Mouse (Mus musculus): ENCODE results near the gene Olfr1211.

Gene Olfr1211

GRCm38 (mm10) chr2:88938011-88938410, at the start of gene Olfr1211:
Gene Olfr1211, minus strand, starts transcription at chr2:88938111.
- DNase-seq (ENCODE audit: low spot score) = no peak

- DNase-seq (ENCODE audit: low spot score) = no peak
Observed at GRCm38 (mm10) chr2:88980181-88980580, 42.3 kb upstream of the Olfr1211 start, which contains the start of gene Gm13762. Gene Gm13762, minus strand, starts transcription at chr2:88980281.

- no peak for DNase-seq (ENCODE audit: low spot score)
Observed at GRCm38 (mm10) chr2:88953669-88954068, 15.8 kb upstream of the Olfr1211 start, which contains the start of gene Olfr1212. Gene Olfr1212, plus strand, starts transcription at chr2:88953969.

GRCm38 (mm10) chr2:88915057-88915456, 22.9 kb downstream of the Olfr1211 start, which contains the start of gene Olfr1209:
Gene Olfr1209, minus strand, starts transcription at chr2:88915157.
- no peak for DNase-seq (ENCODE audit: low spot score)

- DNase-seq (ENCODE audit: low spot score) = no peak
Observed at GRCm38 (mm10) chr2:88902211-88902610, 35.7 kb downstream of the Olfr1211 start, which contains the start of gene Olfr1208. Gene Olfr1208, minus strand, starts transcription at chr2:88902311.
